Mouse (Mus musculus): ENCODE results near the gene H2-Aa.

Gene H2-Aa

DNA sequence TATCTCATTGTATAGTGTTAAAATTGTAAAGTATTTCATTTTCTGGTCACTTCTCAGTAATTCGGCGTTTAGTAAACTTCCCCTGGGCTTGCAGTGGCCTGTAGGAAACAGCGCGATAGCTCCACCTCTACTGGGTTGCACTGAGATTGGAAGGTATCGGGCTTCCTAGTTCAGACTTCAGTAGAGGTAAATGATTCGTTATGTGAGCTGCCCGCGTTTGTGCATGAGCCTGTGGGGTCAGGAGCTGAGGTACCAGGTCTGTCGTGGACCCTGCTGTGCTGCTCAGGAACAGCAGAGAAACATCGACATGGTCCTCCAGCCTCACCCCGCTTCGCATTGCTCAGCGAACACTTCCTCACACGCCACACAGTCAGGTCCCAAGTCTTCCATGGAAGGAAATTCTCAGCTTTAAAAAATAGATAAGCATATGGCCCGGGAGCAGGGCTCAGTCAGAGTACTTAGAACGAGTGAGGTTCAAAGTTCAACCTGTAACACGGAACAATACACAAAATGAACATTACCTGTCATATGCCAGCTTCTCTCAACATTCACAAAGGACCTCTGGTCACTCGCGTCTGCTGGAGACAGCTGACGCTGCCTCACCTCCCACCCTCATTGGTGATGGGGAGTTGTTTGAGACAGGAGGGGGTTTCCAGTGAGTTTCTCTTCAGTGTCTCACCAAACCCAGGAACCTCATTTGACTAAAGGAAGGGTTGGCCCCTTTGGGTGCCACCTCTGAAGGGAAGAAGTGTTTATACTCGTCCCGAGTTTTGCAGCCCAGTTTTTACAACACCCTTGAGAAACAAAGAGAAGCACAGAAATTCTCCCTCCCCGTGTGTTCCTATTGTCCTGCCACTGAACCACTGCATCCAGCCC lies 13.3 kb upstream of the H2-Aa start:
- no peak for DNase-seq (ENCODE audit: extremely low read depth, low read depth, low spot score)

DNA sequence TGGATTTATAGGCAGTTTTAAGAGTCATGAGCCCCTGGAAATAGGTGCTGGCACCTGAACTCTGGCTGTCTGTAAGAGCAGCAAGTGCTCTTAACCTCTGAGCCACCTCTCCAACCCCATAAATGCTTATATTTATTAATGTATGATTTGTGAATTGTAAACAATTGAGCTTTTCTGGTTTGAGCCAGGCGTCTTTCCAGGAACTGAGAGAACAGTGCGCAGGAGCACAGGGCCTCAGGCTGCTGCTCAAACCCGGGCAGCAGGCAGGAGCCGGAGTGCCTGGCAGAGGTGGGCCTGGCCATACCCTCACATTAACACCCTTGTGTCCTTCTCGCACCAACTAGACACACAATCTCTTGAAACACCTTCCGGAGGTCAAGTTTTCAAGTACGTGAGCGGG lies 12.4 kb upstream of the H2-Aa start:
- no peak for DNase-seq (ENCODE audit: extremely low read depth, low read depth, low spot score)

DNA sequence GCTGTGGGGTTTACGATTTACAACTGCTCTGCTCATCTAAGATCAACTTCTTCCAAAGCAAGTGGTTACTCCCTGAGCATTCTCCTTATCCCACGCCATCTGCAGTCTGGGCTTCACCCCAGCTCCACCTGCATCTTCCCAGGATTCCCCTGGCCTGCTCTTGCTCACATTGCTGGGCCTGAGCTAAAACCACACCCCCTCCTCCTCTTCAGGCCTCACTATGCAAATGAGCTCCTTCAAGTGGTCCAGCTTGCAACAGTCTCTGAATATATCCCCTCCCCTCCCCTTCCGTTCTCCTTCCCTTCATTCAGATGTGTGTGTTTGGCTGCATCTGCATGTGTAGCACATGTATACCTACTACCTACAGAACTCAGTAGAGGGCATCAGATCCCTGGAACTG lies 11.7 kb upstream of the H2-Aa start:
- no peak for DNase-seq (ENCODE audit: extremely low read depth, low read depth, low spot score)

DNA sequence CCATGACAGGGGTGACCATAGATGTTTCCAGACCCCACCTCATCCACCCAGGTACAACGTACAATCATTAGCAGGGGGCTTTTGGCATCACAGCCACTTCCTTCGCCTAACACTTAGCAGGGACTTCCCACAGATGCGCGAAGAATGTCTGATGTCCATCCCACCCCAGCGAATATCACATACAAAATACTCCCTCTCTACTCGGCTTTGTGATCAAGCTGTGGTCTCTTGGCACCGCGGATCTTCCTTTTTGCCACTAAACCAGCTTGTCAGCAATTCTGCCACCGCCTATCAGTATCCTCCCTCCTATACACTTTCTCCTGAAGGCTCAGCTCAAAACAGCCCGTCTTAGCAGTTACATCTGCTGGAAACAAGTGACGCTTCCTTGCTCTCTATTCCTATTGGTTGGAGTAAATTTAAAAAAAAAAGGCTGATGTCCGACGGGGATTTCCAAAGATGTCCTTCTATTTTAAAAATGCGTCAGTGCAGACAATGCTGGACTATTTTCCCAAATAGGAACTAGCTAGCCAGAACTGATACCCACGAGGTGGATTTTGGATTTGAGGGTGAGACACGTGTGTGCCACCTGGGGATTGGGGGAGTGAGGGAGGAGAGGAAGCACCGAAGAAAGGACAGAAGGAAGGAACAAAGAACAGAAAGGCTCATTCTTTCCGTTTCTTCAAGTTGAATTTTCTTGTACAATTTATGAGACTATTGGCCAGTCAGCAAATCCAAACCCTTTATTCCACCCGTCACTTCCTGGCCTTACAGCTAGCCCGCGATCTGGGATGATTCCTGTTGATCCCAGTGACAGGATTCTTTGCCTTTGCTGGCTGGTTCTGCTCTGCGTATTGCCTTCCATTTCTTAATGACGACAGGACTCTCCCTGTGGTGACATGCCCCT lies 8.5 kb upstream of the H2-Aa start:
- no peak for DNase-seq (ENCODE audit: extremely low read depth, low read depth, low spot score)

DNA sequence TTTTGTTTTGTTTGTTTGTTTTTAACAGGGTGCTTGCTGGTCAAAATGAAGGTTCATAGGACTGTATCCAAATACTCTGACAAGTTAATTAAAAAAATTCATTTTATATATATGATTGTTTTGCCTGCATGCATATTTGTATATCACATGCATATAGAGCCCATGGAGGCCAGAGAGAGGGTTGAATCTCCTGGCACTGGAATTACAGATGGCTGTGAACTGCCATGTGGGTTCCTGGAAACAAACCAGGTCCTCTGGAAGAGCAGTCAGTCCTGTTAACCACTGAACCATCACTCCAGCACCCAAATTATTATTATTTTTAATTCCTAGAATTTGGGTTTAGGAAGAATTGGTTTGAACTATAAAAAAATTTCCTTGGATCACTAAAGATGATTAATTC lies 7.7 kb upstream of the H2-Aa start:
- no peak for DNase-seq (ENCODE audit: extremely low read depth, low read depth, low spot score)

DNA sequence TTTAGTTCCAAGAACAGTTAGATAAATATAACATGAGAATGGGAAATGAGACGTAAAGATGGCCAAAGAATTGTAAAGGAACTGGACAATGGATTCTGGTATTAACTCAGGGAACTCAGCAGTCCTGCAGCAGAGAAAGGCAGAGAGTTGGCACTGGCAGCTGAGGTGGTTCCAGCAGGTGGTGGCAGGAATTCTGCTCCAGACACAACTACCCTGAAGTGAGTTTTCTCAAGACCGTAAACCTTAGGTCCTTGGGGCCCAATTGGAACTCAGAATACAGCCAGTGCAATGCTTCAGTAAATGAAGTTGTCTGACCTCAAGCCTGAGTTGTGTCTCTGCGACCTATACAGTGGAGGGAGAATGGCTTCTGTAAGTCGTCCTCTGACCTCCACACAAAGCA lies 6.6 kb upstream of the H2-Aa start:
- DNase-seq (ENCODE audit: extremely low read depth, low read depth, low spot score): no peak

DNA sequence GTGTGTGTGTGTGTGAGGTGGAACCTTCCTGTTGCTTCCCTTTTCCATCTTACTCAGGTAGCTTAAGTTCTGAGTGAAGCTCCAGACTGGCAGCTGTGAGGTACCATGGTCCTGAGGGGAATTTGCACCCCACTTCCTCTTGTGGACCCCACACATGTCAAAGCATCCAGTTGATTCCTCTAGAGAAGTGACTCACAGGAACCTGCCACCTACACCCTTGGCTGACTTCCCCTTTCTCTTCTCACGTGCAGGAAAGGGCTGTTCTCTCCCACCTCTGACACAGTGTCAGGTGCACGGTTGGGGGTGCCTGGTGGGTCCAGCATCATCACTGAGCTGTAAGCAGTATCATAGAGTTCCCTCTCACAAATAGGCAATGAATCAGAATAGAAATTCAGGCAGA lies 5.9 kb upstream of the H2-Aa start:
- no peak for DNase-seq (ENCODE audit: extremely low read depth, low read depth, low spot score)

DNA sequence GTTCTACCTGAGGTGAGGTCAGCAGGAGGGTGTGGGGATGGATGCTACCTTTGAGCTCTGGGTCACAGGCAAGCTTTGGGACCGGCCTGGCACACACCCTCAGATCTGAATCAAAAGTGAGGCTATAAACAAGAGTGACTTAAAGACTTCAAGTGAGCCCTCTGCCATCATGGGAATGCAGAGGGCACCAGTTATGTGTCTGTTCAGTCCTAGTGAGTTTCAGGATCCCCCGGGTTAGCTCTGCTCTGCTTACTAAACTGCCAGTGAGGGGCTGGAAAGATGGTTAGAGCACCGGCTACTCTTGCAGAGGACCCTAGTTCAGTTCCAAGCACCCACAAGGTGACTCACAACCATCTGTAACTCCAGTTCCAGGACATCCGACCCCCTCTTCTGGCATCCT lies 4.9 kb upstream of the H2-Aa start:
- DNase-seq (ENCODE audit: extremely low read depth, low read depth, low spot score): no peak

DNA sequence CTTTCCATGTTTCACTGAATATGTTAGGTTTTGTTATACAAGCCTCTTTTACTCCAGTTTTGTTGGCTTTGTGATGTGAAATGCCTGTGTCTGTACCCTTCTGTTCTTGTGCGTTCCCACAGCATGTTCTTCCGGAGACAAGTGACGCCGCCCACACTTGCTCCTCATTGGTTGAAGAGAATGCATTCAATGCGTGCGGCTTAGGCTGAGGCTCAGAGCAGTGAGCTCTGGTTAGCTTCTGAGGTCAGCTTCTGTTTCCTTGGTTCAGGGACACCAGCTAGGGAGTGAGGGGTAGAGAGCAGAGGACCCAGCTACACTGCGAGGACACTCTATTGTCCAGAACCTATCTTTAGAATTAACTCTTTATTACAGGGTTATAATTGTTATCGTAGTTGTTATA lies 4.0 kb upstream of the H2-Aa start:
- no peak for DNase-seq (ENCODE audit: extremely low read depth, low read depth, low spot score)

DNA sequence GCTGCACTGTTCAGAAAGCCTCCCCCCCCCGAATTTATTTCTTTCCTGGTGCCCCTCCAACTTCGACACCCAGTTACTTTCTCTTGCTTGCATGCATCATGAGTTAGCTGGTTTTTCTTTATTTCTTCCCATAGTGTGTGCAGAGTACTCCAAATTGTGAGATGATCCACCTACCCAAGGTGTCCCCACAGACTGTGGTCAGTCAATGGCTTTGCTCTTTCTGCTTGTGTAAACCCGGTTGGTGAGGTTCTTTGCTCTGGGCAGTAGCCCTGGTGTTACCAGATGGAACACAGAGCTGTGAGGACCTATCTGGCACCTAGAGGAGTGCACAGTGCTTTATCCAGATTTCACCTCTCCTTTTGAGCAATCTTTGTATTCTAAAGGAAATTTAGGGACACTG lies 508 bp upstream of the H2-Aa start:
- no peak for DNase-seq (ENCODE audit: extremely low read depth, low read depth, low spot score)

DNA sequence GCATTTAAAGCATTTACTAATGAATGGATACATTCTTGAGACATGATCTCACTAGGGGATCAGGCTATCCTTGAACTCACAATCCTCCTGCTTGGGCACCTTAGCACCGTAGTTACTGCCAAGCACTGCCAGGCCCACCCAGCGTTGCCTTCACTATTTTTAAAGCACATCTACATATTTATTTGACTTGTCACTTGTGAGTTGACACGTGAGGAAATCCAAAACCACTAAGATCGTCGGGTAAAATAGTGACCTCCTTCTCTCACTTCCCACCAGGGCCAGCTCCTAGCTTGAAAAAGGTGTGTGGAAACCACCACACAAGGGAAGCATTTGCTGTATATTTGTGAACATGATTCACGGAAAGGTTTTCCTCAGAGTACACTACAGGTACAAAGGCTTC lies 624 bp downstream of the H2-Aa start:
- no peak for DNase-seq (ENCODE audit: extremely low read depth, low read depth, low spot score)

DNA sequence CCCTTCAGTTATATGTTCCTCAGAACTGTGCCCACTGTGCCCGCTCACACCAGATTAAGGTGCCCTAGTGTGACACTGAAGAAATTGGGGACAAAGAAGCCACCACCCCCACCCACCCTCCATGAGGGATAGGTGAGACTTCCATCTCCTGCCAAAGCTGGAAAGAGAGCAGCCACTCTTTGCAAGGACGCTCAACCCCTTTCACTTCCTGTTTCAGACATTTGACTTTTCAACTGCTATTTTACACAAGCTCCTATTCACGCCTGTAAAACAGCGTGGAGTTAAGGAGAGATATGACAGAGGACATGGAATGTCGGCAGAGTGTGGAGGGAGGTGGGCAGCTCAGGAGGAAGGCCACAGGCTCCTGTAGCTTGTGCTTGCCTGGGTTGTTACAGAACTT lies 1.1 kb downstream of the H2-Aa start:
- DNase-seq (ENCODE audit: extremely low read depth, low read depth, low spot score): no peak

DNA sequence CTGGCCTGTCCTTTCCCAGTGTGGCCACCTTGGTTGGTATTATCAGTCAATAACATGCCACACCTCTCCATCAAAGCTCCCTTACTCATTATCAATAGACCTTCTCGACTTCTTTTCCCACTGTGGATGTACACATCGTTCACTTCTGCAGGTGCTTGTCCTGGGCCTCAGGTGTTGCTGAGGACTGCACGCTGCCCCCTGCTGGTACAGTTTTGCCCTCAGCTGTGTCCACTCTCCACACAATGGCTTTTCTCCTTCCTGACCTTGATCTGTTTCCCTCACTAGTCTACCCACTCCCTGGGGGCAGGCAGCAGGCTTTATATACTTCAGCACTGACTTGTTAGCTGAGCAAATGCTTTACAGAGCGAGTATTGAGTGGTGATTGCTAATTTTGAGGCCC lies 1.8 kb downstream of the H2-Aa start:
- DNase-seq (ENCODE audit: extremely low read depth, low read depth, low spot score): no peak

DNA sequence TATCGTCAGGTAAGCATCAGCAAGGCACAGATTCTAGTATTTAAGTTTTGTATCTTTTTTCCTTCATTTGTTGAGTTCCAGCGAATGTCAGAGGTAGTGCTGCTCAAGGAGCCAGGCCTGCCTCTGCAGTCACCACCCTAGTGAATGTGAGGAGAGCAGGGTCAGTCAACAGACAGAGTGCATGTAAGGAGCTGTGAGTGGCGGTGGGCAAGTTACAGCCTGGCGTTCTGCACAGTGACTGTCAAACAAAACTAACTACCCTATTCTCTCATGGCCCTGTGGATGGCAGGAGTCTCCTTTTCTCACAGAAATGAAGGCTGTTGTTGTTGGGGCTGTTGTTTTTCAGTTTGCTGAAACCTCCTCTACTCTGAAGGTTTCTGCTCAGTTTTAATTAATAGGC lies 2.3 kb downstream of the H2-Aa start:
- DNase-seq (ENCODE audit: extremely low read depth, low read depth, low spot score): no peak

DNA sequence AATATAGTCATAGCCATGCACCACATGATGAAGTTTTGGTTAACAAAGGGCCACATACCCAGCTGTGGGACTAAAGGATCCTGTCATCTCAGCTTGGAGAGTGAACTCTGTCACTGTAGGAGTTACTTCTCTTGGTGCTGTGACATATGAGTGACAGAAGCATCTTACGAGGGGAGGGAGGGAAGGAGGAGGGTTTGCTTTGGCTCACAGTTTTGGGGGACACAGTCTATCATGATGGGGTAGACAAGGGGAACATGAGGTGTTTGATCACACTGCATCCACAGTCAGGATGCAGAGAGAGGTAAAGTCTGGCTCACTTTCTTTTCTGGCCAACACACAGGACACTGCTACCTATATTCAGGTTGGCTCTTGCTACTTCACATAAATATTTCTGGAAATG lies 5.8 kb downstream of the H2-Aa start:
- DNase-seq (ENCODE audit: extremely low read depth, low read depth, low spot score): no peak

DNA sequence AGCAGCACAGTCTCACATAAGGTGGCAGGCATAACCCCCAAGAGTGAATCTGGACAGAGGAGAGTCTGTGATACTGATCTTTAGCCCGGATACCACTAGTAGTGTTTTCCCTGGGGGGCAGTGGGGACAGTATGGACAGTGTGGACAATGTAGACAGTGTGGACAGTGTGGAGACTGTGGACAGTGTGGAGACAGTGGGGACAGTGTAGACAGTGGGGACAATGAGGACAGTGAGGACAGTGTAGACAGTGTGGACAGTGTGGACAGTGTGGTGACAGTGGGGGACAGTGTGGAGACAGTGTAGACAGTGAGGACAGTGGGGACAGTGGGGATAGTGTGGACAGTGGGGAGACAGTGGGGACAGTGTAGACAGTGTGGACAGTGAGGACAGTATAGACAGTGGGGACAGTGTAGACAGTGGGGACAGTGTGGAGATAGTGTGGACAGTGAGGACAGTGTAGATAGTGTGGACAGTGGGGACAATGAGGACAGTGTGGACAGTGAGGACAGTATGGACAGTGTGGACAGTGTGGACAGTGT lies 7.1 kb downstream of the H2-Aa start:
- DNase-seq (ENCODE audit: extremely low read depth, low read depth, low spot score): no peak

DNA sequence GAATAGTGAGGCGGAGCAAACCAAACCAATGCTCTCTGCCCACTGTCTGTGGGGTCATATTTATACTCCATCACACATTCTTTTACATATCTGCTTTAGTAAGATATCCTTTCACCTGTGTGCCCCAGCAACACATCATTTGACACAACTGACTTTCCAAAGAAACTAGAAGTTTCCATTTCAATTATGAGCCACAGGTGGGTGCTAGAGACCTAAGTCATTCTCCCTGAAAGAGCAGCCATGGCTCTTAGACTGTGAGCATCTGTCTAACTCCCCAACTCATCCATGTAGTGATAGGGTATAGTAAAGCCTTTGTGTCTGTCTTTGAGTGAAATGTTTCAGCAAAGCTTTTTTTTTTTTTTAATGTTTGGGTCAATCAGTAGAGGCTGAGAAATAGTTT lies 15.5 kb downstream of the H2-Aa start:
- no peak for DNase-seq (ENCODE audit: extremely low read depth, low read depth, low spot score)

DNA sequence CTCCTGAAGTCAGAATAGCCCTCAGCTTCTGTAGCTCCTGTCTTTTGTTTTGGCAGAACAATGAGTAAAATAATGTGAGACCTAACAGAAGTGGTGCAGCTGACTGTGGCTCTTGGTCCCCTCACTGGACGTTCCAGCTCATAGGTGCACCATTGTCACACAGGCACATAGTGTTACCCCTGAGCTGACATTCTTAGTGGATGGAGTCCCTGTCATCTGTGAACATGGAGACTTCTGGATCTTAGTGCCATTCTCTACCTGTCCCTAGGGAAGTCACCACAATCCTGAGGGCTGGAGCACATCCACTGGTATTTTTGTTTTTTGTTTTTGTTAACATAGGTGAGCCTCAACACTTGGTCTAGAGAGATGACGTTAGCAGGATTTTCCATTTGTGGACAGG lies 16.7 kb downstream of the H2-Aa start:
- no peak for DNase-seq (ENCODE audit: extremely low read depth, low read depth, low spot score)

DNA sequence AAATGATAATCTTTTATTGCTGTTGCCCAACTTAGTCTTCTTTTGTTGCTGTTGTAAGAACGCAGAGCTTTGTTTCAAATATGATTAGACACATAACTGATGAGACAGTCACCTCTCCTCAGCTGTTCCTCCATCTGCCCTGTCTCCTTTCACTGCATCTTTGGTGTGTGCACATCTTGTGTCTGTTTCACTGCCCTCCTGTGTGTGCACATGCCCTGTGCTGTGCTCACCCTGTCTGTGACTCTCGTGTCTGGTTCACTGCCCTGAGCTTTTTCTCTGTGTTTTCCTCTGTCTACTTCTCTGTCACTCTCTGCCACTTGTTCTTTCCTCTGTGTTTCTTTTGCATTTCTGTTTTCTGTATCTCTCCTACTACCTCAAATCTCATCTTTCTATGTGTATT lies 17.4 kb downstream of the H2-Aa start:
- DNase-seq (ENCODE audit: extremely low read depth, low read depth, low spot score): no peak

DNA sequence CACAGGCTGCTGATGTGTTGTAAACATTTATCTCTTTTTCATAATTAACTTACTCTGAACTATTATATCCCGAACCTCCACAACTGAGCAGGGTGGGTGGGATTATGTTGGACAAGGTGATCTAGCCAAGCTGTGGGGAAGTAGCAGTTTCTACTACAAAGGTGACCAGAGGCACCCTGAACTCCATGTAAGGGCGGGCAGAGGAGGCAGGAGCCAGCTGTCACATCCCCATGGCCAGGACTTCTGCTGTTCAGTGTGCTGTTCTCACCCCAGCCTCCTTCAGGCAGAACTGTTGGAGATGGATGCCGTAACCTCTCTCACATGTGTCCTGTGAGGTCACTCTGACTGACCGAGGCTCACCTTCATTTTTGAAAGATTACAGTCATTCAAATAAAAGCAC lies 17.8 kb downstream of the H2-Aa start:
- DNase-seq (ENCODE audit: extremely low read depth, low read depth, low spot score): no peak

DNA sequence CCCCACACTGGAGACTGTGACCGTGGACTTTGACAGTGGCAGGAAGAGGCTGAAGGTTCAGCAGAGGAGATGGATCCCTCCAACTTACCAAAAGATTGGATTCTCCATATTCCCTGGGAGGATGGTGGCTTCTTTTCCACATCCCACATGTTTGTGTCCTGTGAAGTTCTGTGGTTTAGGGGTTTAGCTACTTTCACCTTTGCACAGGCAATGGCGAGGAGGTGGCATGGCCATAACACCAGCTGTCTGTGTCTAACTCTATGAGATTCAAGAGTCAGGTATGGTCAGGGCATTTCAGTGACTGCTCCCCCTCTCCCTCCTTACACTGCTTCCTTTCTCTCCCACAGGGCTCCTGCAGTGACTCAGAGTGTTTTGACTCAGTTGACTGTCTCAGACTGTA lies 18.9 kb downstream of the H2-Aa start:
- no peak for DNase-seq (ENCODE audit: extremely low read depth, low read depth, low spot score)

DNA sequence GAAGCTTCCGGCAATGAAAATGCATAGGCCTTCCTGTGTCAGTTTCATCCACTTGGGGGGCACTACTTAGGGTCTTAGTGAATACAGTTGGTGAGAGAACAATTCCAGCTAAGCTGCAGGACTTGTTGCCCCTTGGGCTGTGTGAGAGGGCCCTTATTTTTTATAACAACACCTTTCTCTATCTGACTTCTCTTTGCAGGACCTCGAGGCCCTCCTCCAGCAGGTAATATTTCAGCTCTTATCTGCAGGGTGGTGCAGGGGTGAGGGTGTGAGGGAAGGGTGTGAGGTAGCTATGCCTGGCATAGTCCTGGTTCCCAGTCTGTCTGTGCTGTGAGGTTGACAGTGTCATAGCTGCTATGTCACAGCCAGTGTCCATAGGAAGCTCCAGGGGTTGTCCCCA lies 19.4 kb downstream of the H2-Aa start:
- no peak for DNase-seq (ENCODE audit: extremely low read depth, low read depth, low spot score)

Data from fat pad, adult 2 months (tissue).